ENCODE assay signal across 13 mouse cellular contexts in genomic region chr7:34327493-34327892, GRCm38 (mm10). TPM values are rescaled to one million over a fixed set of nuclear protein-coding genes. Genes with fewer than 3 reads are reported as not detected.
DNase-seq lines count a peak whose midpoint lies in the region; ATAC-seq and TF ChIP-seq lines count a peak whose summit lies in the region.
"Had no signal": no experiment of that assay in that cellular context is flagged by ENCODE, and none has a peak within 500 bp of the region (broad histone marks: within the 10 kb centered on the region; RNA-seq: fewer than 3 reads in every experiment).

No protein-coding gene starts in this region.

- no peak overlapping the region for H3K4me3 ChIP-seq in kidney, adult 2 months (ENCODE audit: insufficient read depth, low read depth, low read length)
- H3K4me3 ChIP-seq in kidney, embryonic 15.5 days (replicated peaks) = no peak overlapping the region
- H3K4me3 ChIP-seq in intestine, embryonic 15.5 days (replicated peaks) = no peak overlapping the region
- H3K4me3 ChIP-seq: forebrain, embryonic 15.5 days; limb, embryonic 15.5 days had no signal

- TF ChIP-seq CTCF in kidney, adult 2 months (conservative IDR thresholded peaks at IDR 0.05; ENCODE audit: insufficient read depth, insufficient read length, low read depth, low read length) = no peak

- H3K9ac ChIP-seq in kidney, embryonic 15.5 days = no peak overlapping the region
- no peak overlapping the region for H3K9ac ChIP-seq in intestine, embryonic 15.5 days
- H3K9ac ChIP-seq: forebrain, embryonic 15.5 days; limb, embryonic 15.5 days had no signal

- H3K36me3 ChIP-seq in kidney, adult 2 months (ENCODE audit: control insufficient read depth, insufficient read depth, low read length) = no peaks in the 10 kb centered on the region
- no peaks in the 10 kb centered on the region for H3K36me3 ChIP-seq in kidney, embryonic 15.5 days
- no peaks in the 10 kb centered on the region for H3K36me3 ChIP-seq in intestine, embryonic 15.5 days
- H3K36me3 ChIP-seq: forebrain, embryonic 15.5 days; limb, embryonic 15.5 days had no signal

- 41% methylated on average over 3 of the region's 3 CpGs for WGBS in kidney, adult 2 months
- WGBS in kidney, embryonic 15.5 days = 57% methylated on average over 3 of the region's 3 CpGs
- 53% methylated on average over 3 of the region's 3 CpGs for WGBS in intestine, embryonic 15.5 days

- 0 out of 2 replicates have a peak, but pooled peaks cover 2% of the 10 kb centered on the region for H3K4me1 ChIP-seq in kidney, adult 2 months (ENCODE audit: control insufficient read depth, insufficient read depth, low read length)
- H3K4me1 ChIP-seq in kidney, embryonic 15.5 days = no peaks in the 10 kb centered on the region
- no peaks in the 10 kb centered on the region for H3K4me1 ChIP-seq in intestine, embryonic 15.5 days (replicated peaks)
- H3K4me1 ChIP-seq: forebrain, embryonic 15.5 days; limb, embryonic 15.5 days had no signal

- no peak for TF ChIP-seq POLR2A in kidney, adult 2 months (IDR thresholded peaks at IDR 0.05; ENCODE audit: low read depth, low read length)

- H3K4me2 ChIP-seq in kidney, embryonic 15.5 days = no peak overlapping the region
- H3K4me2 ChIP-seq in intestine, embryonic 15.5 days (replicated peaks) = no peak overlapping the region
- H3K4me2 ChIP-seq: forebrain, embryonic 15.5 days; limb, embryonic 15.5 days had no signal

- peak overlapping the region; percentile 35; the same call in 1 of the 2 replicates for H3K27ac ChIP-seq in kidney, adult 2 months (ENCODE audit: insufficient read depth, low read depth, low read length)
- no peak overlapping the region for H3K27ac ChIP-seq in kidney, embryonic 15.5 days
- no peak overlapping the region for H3K27ac ChIP-seq in intestine, embryonic 15.5 days
- H3K27ac ChIP-seq: forebrain, embryonic 15.5 days; hindbrain, postnatal 0 days; limb, embryonic 15.5 days; macrophage had no signal

- 0 out of 2 replicates have a peak, but pooled peaks cover 4% of the 10 kb centered on the region for H3K9me3 ChIP-seq in kidney, embryonic 15.5 days (replicated peaks)
- no peaks in the 10 kb centered on the region for H3K9me3 ChIP-seq in intestine, embryonic 15.5 days
- H3K9me3 ChIP-seq: forebrain, embryonic 15.5 days had no signal

- DNase-seq in adrenal gland, adult 2 months = peak; percentile 36
- no peak for DNase-seq in adrenal gland, postnatal 25 days
- DNase-seq in kidney, adult 2 months = peak; percentile 54
- peak; percentile 79 for DNase-seq in 416B (ENCODE audit: low read depth)
- DNase-seq in spleen, adult 18-20 months = no peak
- DNase-seq: cerebellum, adult 11-12 months had no signal

- H3K27me3 ChIP-seq in kidney, adult 2 months (replicated peaks; ENCODE audit: control insufficient read depth, insufficient read depth, low read length) = no peaks in the 10 kb centered on the region
- H3K27me3 ChIP-seq in kidney, embryonic 15.5 days = no peaks in the 10 kb centered on the region
- no peaks in the 10 kb centered on the region for H3K27me3 ChIP-seq in intestine, embryonic 15.5 days (replicated peaks)
- H3K27me3 ChIP-seq: forebrain, embryonic 15.5 days; limb, embryonic 15.5 days had no signal

- ATAC-seq in kidney, embryonic 15.5 days (replicated peaks; ENCODE audit: low FRiP score) = no peak
- peak; percentile 73 for ATAC-seq in intestine, embryonic 15.5 days
- no peak for ATAC-seq in frontal cortex, adult (ENCODE audit: low TSS enrichment)
- ATAC-seq: forebrain, embryonic 15.5 days; hindbrain, postnatal 0 days had no signal

RNA-seq across cellular contexts. Expression of gene 4931406P16Rik, which starts 14.1 kb away (rescaled TPM):
- total RNA-seq in adrenal gland, adult 2 months (2021) = 10 to 100 TPM; 57.9 to 68.4 TPM
- polyA plus RNA-seq in adrenal gland, adult 2 months (2012; rRNA removed) = 40.3 and 44.5 TPM in 2 replicates
- 52.6 and 61.2 TPM in 2 replicates for total RNA-seq in adrenal gland, postnatal 25 days (2021)
- polyA plus RNA-seq in kidney, adult 2 months (2012; rRNA removed) = 24.6 and 27.0 TPM in 2 replicates
- polyA plus RNA-seq in kidney, embryonic 15.5 days (2015; fragmentation: Nextera tagmentation; extraction: Ambion mirVana) = 38.4 and 41.5 TPM in 2 replicates
- polyA plus RNA-seq in intestine, embryonic 15.5 days (2015; fragmentation: Nextera tagmentation; extraction: Ambion mirVana) = 23.8 and 28.7 TPM in 2 replicates

Comparison
In these comparisons a context has a peak if more than half of its experiments do, and no peak if none do; other contexts are left out.
1. DNase-seq: peak in adrenal gland, adult 2 months (single experiment), kidney, adult 2 months (single experiment) and 416B (single experiment); none in adrenal gland, postnatal 25 days (single experiment) and spleen, adult 18-20 months (0 of 2).